Mouse (Mus musculus) retina, postnatal 7 days (tissue): ENCODE measurements around the gene Gsdma.
"Not testable (repeated sequence)": the region's sequence is repeated elsewhere in the genome, so short reads cannot be mapped to it uniquely, and the experiment has no call there.

Experiments
- DNase-seq: peaks from one replicate; pipeline ENCODE4 v3.0.0-alpha.2; 2012; ENCODE audit warnings: low read depth, low spot score

Gene Gsdma

DNA sequence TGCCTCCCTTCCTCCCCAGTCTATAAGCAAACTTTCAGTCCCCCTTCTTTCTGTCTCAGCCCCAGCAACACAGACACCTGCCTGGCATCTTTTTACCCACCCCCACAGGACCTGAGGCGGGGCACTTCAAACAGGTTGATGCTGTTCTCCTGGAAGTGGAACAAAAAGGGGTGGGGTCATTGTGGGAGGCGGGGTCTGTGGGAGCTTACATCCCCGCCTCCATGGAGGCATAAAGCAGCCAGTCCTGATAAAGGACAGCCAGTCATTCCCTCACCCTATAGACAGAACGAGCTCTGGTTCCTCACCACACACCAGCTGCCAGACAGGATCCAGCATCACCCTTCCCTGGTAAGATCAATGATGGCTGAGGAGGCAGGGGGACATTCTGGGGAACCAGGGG is at the start of gene Gsdma:
Gene Gsdma, plus strand, starts transcription at position 261 of the 400 bp plus-strand sequence.
- no peak for DNase-seq

DNA sequence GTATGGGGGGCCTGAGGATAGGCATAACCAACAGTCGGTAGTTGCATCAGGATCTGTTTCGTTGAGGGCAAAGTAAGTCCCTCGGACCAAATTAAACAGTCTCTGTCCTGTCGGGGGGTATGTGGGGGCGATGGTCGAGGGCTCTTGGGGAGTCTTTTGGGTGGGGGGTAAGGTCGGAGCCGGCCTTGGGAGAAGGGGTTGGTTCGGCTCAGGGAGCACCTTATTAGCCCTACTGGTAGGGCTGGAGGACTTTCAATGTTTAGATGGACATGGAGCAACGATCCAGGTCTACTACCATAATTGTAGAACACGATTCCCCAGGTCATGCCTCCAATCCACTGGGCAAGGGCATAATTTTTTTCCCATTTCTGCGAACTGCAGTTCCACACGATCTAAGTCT is 43.4 kb upstream of the Gsdma start:
- DNase-seq: no peak

DNA sequence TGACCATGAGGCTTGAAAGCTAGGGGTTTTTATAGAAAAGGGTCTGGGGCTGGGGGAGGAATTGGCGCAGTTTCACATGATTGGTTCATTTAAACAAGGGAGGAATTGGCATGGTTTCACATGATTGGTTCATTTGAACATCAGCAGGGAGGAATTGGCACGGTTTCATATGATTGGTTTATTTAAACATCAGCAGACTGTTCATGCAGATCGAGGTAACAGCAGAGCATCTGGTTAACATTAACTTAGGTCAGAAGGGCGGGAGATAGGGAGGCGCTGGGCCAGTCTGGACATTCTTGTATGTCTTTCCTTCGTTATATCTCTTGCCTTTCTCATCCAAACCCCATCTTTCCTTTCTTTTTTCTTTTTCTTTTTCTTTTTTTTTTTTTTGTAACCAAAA is 40.2 kb upstream of the Gsdma start:
- DNase-seq: not testable (repeated sequence)

DNA sequence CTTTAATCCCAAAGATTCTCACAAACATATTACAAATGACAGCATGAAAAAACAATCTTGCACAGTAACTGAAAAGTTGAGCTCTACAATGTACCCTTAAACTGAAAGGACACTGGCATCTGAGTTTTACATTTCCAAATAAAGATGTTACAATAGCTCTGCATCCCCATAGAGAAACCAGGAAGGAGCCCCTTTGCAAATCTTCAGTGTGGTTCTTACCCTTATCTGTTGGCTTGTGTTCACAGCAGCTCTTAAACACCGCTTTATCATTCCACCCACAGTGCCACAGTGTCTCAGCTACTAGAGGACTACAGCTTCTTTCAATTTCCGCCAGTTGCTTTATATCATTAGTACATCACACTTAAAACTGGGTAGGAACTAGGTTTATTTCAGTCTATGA is 39.8 kb upstream of the Gsdma start:
- DNase-seq: not testable (repeated sequence)

DNA sequence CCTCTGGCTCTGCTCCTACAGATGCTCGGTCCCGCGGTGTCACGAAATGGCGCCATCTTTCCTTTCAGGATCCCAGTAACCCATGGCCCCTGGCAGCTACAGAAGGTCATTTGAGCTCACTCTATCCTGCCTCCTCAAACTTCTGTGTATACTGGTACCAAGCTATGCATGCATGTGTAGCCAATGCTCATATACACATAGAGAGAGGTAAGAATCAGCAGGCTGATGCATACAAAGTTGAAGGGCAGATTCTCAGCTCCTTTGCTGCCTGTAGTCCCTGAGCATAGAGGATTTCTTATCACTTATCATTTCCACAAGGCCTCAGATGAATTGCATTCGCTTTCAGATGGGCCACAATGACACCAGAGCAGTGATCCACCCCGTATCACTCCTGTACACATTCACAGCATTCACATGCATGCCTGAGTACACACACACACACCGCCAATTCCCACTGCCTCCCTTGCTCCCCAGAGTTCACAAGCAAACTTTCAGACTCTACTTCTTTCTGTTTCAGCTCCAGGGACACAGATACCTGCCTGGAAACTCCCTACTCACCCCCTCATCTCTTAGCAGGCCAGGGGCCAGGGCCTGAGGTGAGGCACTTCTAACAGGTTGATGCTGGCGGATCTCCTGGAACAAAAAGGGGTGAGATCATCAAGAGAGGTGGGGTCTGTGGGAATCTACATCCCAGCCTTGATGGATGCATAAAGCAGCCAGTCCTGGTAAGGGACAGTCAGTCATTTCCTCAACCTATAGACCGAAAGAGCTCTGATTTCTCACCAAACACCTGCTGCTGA is 38.3 kb upstream of the Gsdma start, which contains the start of the genes Gm12355 and Gsdma3:
Gene Gm12355, minus strand, starts transcription at position 51 of the 800 bp plus-strand sequence.
Gene Gsdma3, plus strand, starts transcription at position 750 of the 800 bp plus-strand sequence.
- DNase-seq: no peak

DNA sequence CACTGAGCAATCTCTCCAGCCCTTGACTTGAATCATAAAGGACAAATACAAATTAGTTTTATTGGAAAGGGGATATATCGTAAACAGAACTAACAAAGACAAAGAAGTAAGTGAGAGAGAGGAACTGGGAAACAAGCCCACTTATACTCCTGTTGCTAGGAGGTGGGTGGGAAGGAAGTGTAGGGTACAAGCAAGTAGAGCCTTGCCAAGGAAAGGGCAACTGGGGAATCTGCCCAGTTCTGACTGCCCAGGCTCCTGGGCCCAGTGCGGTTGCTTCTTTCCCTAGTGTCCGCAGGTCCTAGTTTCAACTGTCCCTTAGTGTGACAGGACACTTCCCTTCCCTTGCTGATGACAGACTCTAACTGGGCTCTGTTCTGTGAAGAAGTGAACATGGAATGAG is 35.4 kb upstream of the Gsdma start:
- no peak for DNase-seq

DNA sequence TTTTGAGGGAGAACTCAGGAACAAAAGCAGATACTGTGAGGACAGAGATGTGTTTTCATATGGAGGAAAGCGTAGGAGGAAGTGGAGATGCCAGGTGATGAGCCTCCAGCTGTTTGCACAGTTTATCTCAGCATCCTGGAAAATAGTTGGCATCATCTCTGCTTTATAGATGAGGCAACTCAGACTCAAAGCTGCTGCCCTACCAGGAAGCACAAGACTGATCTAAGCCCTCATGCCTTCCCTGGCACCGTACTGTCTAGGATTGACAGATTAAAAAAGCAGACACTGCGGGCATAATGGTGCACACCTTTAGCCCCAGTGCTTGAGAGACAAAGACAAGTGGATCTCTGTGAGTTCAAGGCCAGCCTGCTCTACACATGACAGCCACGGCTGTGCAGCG is 33.5 kb upstream of the Gsdma start:
- no peak for DNase-seq

DNA sequence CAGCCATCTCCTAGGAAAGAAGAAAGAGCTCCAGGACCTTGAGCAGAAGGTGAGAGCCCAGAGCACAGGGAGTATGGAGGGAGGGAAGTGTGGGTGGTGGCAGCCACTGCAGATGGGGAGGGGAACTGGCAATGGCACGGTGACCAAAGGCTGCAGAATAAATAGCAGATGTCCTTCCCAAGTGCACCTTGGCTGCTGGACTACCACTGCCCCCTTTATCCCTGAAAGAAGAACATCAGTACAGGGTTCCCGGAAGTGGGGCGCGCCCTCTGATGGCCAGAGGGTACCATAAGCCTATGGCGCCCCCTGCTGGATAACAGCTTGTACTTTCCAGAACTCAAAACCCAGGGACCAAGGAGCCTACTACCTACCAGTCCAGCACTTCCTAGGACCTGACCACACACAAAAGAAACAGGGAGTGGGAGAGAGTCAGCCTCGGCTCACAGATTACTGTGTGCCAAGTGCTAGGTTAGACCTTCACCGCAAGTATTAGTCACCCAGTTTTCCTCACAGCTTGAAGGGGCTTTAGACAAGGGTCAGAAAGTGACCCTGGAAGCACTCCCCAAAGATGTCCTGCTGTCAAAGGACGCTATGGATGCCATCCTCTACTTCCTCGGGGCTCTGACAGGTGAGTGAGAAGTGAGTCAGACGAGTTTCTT is 28.7 kb upstream of the Gsdma start:
- peak; percentile 21 for DNase-seq

DNA sequence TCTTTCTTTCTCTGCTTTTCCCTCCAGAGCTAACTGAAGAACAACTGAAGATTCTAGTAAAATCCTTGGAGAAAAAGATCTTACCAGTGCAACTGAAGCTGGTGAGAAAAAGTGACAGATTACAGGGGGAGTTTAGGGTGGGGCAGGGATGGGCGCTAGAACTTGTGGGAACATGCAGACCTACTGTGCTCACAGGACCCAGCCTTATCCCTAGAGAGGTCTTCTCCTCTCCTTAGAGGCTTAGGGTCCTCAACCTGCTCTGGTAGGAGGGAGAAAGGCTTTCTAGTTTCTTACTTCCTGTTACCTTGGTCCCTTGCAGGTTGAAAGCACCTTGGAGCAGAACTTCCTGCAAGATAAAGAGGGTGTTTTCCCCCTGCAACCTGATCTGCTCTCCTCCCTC is 26.6 kb upstream of the Gsdma start:
- no peak for DNase-seq

DNA sequence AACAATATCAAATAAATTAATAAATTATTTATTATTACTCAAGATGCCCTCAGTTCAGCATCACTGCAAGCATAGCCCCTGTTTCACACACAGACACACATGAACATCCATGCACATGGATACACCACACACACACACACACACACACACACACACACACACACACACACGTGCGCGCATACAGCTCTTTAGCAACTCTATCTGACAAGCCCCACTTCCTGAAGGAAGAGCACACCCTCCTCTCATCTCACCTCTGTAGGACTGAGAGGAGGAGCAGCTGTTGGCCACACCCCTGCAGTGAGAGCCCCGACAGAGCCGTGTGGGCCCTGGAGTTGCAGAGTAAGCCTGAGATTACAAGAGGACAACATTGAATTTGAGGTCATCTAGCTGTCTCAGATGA is 24.1 kb upstream of the Gsdma start:
- no peak for DNase-seq

DNA sequence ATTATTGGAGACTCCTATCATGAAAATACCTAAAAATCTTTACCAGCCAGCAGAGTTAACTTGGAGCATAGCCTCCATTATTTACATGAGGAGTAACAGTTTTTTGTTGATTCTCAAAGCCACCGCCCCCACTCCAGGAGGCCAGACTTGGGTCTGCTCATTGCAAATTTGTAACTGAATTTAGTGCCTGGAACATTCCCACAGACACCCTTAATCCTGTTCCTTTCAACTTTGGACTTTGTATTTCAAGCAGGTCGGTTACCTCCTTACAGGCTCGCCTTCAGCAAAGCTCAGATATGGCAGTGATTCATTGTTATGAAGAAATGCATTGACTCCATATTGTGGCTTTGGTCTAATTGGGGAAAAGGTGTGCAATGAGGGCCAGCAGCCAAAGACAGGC is 19.4 kb upstream of the Gsdma start:
- DNase-seq: no peak

DNA sequence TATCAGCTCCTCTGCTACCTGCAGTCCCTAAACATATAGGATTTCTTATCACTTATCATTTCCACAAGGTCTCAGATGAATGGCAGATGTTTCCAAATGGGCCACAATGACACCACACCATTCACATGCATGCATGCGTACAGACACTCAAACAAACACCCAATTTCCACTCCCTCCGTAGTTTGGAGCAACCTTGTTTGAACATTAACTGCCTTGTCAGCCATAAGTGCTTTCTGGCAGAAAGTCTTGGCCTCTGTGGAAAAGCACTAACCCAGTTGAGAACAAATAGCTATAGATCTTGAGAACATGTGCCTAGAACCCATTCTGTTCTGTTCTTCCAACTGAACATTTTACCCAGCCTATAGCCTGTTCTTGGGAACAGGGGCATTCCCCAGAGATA is 18.2 kb upstream of the Gsdma start:
- no peak for DNase-seq

DNA sequence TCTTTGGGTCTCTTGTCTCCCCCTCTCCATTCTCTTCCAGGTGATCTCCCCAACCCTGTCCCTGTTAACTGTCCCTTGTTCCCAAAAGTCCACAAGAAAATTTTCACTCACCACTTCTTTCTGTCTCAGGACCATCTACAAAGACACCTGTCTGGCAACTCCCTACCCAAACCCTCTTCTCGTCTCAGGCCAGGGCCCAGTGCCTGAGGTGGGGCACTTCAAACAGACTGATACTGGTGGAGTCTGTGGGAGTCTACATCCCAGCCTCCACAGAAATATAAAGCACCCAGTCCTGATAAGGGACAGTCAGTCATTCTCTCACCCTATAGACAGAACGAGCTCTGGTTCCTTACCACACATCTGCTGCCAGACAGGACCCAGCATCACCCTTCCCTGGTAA is 17.7 kb upstream of the Gsdma start, which contains the start of gene Gsdma2:
Gene Gsdma2, plus strand, starts transcription at position 301 of the 400 bp plus-strand sequence.
- no peak for DNase-seq

DNA sequence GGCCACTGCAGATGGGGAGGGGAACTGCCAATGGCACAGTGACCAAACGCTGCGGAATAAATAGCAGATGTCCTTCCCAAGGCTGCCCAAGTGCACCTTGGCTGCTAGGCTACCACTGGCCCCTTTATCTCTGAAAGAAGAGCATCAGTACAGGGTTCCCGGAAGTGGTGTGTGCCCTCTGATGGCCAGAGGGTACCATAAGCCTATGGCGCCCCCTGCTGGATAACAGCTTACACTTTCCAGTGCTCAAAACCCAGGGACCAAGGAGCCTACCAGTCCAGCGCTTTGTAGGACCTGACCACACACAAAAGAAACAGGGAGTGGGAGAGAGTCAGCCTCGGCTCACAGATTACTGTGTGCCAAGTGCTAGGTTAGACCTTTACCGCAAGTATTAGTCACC is 9.1 kb upstream of the Gsdma start:
- DNase-seq: peak; percentile 40

DNA sequence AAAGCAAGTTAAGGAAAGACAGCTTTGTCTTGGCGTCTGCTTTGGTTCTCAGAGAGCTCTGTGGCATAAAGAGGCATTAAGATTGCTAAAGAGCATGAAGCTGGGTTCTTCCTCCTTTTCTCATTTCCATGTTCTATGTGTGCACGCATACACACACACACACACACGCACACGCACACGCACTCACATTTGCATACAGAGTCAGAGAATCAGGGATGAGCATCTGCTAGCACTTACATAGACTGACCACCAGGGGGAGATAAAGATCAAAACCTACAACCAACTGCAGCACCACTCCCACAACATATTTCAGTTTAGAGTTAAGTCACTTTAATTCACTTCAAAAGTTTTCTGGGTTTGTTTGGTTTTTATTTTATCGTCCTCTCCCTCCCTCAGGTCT is 3.6 kb upstream of the Gsdma start:
- DNase-seq: peak; percentile 42

DNA sequence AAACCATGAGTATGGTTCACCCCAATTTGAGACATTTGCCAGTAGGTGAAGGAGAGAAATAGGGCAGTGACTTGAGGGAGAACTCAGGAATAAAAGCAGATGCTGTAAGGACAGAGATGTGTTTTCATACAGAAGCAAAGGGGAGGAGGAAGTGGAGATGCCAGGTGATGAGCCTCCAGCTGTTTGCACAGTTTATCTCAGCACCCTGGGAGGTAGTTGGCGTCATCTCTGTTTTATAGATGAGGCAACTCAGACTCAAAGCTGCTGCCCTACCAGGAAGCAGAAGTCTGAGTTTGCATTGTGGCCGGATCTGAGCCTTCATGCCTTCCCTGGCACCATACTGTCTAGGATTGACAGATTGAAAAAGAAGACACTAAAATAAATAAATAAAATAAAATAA is 4.8 kb downstream of the Gsdma start:
- no peak for DNase-seq

DNA sequence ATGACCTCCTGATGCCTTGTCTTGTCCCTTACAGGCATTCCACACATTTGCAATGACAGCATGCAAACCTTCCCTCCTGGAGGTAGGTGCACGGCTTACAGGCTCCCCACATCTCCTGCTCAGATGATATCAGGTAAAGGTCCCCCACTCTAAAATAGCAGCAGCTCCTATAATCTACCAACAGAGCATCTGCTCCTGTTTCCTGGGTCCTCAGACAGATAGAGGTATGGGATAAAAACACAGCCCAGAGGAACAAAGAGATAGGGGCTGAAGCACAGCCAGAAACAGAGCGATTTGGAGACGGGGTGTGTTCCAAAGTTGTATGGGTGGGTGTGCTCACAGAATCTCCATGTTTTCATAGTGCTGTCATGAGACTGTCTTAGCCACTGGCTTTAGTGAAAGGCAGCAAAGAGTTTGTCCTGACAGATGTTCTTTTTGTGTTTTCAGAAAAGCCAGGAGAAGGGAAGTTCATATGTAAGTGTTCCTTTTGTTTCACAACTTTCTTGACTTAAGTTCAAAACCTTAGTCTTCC is 7.2 kb downstream of the Gsdma start:
- DNase-seq: no peak

DNA sequence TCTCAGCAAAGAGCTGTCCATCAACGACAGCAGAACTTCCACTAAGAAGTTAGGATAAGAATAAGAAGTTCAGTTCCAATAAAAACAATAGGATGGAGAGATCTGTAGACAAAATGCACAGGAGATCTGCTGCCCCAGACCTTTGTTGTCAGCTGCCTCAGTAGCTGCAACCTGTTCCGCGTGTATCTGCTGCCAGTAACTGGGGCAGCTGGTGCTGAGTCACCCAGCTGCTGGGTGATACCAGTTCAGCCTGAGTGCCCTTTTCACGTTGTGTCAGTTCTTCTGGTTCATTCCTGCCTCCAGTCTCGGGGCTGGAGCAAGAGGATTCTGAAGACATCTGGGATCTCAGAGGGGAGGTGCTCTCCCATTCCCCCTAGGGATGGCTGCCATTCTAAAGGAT is 7.7 kb downstream of the Gsdma start:
- no peak for DNase-seq

DNA sequence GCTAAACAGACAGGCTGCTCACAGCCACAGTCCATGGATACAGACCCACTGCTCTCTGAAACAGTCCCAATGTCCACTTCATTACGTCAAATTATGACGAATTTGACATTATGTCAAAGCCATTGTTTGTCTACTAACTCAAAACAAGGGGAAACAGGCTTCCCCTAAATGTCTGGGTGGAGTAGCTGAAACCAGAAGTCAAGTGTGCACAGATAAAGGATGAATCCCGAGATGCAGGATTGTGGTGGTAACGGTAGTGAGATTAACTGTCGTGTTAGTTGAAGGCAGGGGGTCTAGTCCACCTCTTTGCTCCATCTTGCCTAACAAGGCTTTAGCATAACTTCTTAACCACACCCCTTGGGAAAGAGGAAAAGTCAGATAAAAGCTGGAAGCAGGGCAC is 8.3 kb downstream of the Gsdma start:
- DNase-seq: no peak

DNA sequence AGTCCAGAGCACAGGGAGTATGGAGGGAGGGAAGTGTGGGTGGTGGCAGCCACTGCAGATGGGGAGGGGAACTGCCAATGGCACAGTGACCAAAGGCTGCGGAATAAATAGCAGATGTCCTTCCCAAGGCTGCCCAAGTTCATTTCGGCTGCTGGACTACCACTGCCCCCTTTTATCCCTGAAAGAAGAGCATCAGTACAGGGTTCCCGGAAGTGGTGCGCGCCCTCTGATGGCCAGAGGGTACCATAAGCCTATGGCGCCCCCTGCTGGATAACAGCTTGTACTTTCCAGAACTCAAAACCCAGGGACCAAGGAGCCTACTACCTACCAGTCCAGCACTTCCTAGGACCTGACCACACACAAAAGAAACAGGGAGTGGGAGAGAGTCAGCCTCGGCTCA is 9.0 kb downstream of the Gsdma start:
- DNase-seq: peak; percentile 39

DNA sequence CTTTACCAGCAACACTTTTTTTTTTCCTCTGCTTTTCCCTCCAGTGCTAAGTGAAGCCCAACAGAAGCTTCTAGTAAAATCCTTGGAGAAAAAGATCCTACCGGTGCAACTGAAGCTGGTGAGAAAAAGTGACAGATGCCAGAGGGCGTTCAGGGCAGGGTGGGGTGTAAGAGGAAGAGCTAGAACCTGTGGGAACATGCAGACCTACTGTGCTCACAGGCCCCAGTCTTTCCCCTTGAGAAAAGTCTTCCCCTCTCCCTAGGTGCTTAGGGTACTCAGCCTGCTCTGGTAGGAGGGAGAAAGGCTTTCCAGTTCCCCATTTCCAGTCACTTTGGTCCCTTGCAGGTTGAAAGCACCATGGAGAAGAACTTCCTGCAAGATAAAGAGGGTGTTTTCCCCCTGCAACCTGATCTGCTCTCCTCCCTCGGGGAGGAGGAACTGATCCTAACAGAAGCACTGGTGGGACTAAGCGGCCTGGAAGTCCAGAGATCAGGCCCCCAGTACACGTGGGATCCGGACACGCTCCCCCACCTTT is 11.7 kb downstream of the Gsdma start:
- DNase-seq: no peak

DNA sequence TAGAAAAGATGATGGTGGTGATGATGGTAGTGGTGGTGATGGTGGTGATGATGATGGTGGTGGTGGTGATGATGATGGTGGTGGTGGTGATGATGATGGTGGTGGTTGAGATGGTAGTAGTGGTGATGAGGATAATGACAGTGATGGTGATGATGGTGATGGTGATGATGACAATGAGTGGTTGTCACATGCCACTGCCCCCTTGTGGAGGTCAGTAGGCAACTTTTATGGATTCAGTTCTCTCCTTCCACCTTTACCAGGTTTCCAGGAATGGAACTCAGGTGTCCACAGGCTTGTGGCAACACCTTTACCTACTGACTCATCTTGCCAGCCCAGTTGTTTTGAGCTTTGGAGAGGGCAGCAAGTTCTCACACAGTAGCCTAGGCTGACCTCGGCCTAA is 15.9 kb downstream of the Gsdma start:
- no peak for DNase-seq

DNA sequence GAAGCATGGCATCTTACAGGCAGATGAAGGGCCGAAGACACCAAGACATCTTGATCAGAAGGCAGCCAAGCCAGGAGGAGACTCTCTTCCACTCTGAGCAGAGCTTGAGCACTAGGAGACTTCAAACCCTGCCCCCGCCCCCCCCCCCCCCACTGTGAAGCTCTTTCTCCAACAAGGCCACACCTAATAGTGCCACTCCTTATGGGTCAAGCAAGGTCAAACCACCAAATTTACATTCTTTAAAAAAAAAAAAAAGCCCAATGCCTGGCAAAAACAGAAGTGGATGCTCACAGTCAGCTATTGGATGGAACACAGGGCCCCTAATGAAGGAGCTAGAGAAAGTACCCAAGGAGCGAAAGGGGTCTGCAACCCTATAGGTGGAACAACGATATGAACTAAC is 16.4 kb downstream of the Gsdma start:
- DNase-seq: not testable (repeated sequence)
